Mouse (Mus musculus): ENCODE measurements around the gene Nr0b2.

Gene Nr0b2

GRCm38 (mm10) chr4:133604175-133604574 is 51.0 kb downstream of the Nr0b2 start:
- in situ Hi-C loops (cut with MboI, MseI), result no loop called here

GRCm38 (mm10) chr4:133604856-133605255 is 51.7 kb downstream of the Nr0b2 start:
- in situ Hi-C loops (cut with MboI, MseI), result no loop called here

GRCm38 (mm10) chr4:133605330-133605729 is 52.2 kb downstream of the Nr0b2 start:
- in situ Hi-C loops (cut with MboI, MseI), result no loop called here

Data from regulatory T cell (primary cell).